Mouse (Mus musculus): ENCODE data around the gene Usp13. TPM values are rescaled to one million over a fixed set of nuclear protein-coding genes. Genes with fewer than 3 reads are reported as not detected.
A peak's percentile ranks its signal among the peaks of the same experiment; 100 is the strongest.

Usp13 gene
- polyA plus RNA-seq, 1 experiment from 2014 or later, result 4.6 TPM

DNA sequence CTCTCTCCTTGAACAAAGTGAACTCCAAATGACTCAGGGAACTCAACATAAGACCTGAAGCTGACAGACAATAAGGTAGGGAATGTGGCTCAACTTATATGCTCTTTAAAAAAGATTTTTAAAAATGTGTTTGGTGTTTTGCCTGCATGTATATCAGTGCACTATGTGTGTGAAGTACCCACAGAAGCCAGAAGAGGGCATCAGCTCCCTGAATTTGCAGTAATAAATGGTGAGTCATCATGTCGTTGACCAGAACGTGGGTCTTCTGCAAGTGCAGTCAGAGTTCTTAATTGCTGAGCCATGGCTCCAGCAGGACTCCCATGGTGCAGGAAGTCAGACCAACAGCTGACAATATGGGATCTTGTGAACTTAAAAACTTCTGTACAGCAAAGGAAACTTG, 148.2 kb downstream of the Usp13 start:
- no peaks in the 10 kb centered on the region for H3K27me3 ChIP-seq (replicated peaks; ENCODE audit: control insufficient read depth, insufficient read depth, low read length)
- 5% methylated on average over 2 of the region's 2 CpGs for WGBS
- no peak overlapping the region for H3K4me3 ChIP-seq (ENCODE audit: low read depth, low read length)
- H3K9me3 ChIP-seq (ENCODE audit: control insufficient read depth, low read length), result no peaks in the 10 kb centered on the region
- DNase-seq (ENCODE audit: low spot score), result peak; percentile 55
- no peak overlapping the region for H3K4me2 ChIP-seq (ENCODE audit: low read length)
- H3K36me3 ChIP-seq (ENCODE audit: control insufficient read depth, insufficient read depth, low read length), result no peaks in the 10 kb centered on the region
- no peak for ATAC-seq (replicated peaks; ENCODE audit: low FRiP score, low TSS enrichment, low read depth)
- no peak overlapping the region for H3K9ac ChIP-seq (ENCODE audit: low read length)
- H3K4me1 ChIP-seq (replicated peaks; ENCODE audit: control insufficient read depth, insufficient read depth, low read length), result no peaks in the 10 kb centered on the region
- no peak overlapping the region for H3K27ac ChIP-seq (ENCODE audit: low read depth)

DNA sequence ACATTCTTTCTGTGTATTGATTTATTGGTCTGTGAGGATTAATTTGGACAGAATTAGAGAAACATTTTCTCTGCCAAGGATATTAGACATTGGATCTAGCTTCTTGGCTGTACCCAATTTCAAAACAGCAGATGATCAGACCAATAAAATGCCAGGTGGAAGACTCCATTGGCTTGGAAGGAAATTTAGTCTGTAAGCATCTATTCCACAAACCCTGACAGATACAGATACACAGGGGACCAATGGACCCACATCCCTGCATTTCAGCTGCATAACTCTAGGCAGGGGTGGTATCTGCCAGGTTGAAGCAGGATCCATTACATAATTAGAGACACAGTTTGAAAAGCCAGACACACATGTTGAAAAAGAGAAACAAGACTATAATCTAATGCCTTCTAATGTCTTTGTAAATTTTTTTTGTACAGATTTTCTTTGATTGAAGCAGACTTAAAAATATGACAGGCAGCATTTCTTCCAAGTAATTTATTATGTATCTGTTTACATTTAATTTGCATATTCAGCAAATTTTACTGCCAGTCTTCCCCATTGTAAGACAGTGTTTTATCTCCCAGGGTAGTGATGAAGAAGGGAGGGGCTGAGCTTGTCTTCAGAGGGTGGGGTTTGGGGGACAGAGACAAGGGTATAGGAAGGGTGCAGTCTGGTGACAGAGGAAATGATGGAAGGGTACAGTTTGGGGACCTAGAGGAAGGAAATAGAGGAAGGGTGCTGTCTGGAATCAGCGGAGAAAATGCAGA, 151.5 kb downstream of the Usp13 start:
- Histone ChIP-seq H3K36me3 (ENCODE audit: control insufficient read depth, insufficient read depth, low read length) (no peaks in the 10 kb centered on the region), H3K4me2 (ENCODE audit: low read length) (no peak overlapping the region), H3K9me3 (ENCODE audit: control insufficient read depth, low read length) (no peaks in the 10 kb centered on the region), H3K9ac (ENCODE audit: low read length) (no peak overlapping the region), H3K4me1 (replicated peaks; ENCODE audit: control insufficient read depth, insufficient read depth, low read length) (no peaks in the 10 kb centered on the region), H3K4me3 (ENCODE audit: low read depth, low read length) (no peak overlapping the region), H3K27ac (ENCODE audit: low read depth) (no peak overlapping the region), H3K27me3 (replicated peaks; ENCODE audit: control insufficient read depth, insufficient read depth, low read length) (no peaks in the 10 kb centered on the region)
- 71% methylated on average over 1 of the region's 1 CpGs for WGBS
- ATAC-seq (replicated peaks; ENCODE audit: low FRiP score, low TSS enrichment, low read depth), result no peak
- DNase-seq (ENCODE audit: low spot score), result no peak

DNA sequence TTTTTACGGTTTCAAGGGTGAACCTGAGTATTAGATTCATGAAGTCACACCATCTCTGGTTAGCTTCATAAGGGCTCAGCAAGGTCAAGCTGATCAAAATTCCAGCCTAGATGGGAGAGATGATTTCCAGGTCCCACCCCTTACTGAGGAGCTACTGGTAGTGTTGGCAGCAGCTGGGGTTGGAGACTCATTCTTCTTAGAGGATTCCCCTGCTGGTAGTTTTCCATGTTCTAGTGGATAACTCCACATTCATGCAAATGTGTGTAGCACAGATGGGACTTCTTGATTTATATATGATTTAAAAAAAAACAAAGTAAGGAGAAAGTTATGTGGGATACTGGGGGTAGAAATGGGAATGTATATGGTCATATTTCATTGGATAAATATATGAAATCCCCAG, 152.9 kb downstream of the Usp13 start:
- Histone ChIP-seq H3K9me3 (ENCODE audit: control insufficient read depth, low read length) (no peaks in the 10 kb centered on the region), H3K27ac (ENCODE audit: low read depth) (no peak overlapping the region), H3K9ac (ENCODE audit: low read length) (no peak overlapping the region), H3K27me3 (replicated peaks; ENCODE audit: control insufficient read depth, insufficient read depth, low read length) (no peaks in the 10 kb centered on the region), H3K36me3 (ENCODE audit: control insufficient read depth, insufficient read depth, low read length) (no peaks in the 10 kb centered on the region), H3K4me1 (replicated peaks; ENCODE audit: control insufficient read depth, insufficient read depth, low read length) (no peaks in the 10 kb centered on the region), H3K4me3 (ENCODE audit: low read depth, low read length) (no peak overlapping the region), H3K4me2 (ENCODE audit: low read length) (no peak overlapping the region)
- no peak for ATAC-seq (replicated peaks; ENCODE audit: low FRiP score, low TSS enrichment, low read depth)
- 74% methylated on average over 1 of the region's 1 CpGs for WGBS
- no peak for DNase-seq (ENCODE audit: low spot score)

DNA sequence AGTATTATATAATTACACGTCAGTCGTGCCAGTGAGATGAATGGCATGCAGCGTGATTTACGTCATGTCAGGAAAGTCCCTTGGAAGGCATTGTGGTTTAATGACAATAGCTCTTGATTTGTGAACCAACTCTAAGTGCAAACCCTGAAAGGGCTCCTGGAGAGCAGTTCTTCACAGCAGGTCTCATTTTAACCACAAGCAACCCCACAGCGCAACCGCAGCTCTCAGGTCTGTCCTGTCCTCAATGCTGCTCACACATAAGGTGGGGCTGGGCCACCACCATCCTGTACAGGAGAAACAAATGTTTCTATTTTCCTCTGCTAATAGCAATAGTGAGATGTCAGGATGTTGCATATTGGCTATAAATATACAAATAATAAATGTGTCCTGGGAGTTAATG, 161.9 kb downstream of the Usp13 start:
- Histone ChIP-seq H3K4me1 (replicated peaks; ENCODE audit: control insufficient read depth, insufficient read depth, low read length) (no peaks in the 10 kb centered on the region), H3K27ac (ENCODE audit: low read depth) (no peak overlapping the region), H3K36me3 (ENCODE audit: control insufficient read depth, insufficient read depth, low read length) (no peaks in the 10 kb centered on the region), H3K9me3 (ENCODE audit: control insufficient read depth, low read length) (no peaks in the 10 kb centered on the region), H3K4me3 (ENCODE audit: low read depth, low read length) (no peak overlapping the region), H3K27me3 (replicated peaks; ENCODE audit: control insufficient read depth, insufficient read depth, low read length) (no peaks in the 10 kb centered on the region), H3K4me2 (ENCODE audit: low read length) (no peak overlapping the region), H3K9ac (ENCODE audit: low read length) (no peak overlapping the region)
- ATAC-seq (replicated peaks; ENCODE audit: low FRiP score, low TSS enrichment, low read depth) (no peak), DNase-seq (ENCODE audit: low spot score) (no peak)
- 65% methylated on average over 6 of the region's 6 CpGs for WGBS

DNA sequence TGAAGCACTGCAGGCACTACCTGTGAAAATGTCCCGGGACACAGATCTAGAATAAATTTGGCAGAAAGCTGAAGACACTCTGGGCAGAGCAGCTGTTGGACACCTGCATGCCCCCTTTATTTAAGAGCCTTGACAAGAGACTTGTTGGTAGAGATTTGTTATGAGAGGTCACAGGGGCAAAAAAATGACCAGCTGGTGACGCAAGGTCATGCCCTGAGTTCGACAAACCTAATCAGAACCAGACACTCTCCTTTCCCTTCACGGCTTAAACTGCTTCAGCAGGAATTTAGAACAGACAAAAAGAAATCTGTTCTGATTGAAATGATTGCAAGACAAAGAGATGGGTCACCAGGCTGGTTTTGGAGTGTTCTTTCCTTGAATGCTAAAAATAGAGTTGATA, 162.6 kb downstream of the Usp13 start:
- Histone ChIP-seq H3K27ac (ENCODE audit: low read depth) (no peak overlapping the region), H3K4me1 (replicated peaks; ENCODE audit: control insufficient read depth, insufficient read depth, low read length) (no peaks in the 10 kb centered on the region), H3K4me2 (ENCODE audit: low read length) (no peak overlapping the region), H3K4me3 (ENCODE audit: low read depth, low read length) (no peak overlapping the region), H3K36me3 (ENCODE audit: control insufficient read depth, insufficient read depth, low read length) (no peaks in the 10 kb centered on the region), H3K9ac (ENCODE audit: low read length) (no peak overlapping the region), H3K9me3 (ENCODE audit: control insufficient read depth, low read length) (no peaks in the 10 kb centered on the region), H3K27me3 (replicated peaks; ENCODE audit: control insufficient read depth, insufficient read depth, low read length) (no peaks in the 10 kb centered on the region)
- ATAC-seq (replicated peaks; ENCODE audit: low FRiP score, low TSS enrichment, low read depth), result no peak
- 53% methylated on average over 4 of the region's 4 CpGs for WGBS
- no peak for DNase-seq (ENCODE audit: low spot score)

DNA sequence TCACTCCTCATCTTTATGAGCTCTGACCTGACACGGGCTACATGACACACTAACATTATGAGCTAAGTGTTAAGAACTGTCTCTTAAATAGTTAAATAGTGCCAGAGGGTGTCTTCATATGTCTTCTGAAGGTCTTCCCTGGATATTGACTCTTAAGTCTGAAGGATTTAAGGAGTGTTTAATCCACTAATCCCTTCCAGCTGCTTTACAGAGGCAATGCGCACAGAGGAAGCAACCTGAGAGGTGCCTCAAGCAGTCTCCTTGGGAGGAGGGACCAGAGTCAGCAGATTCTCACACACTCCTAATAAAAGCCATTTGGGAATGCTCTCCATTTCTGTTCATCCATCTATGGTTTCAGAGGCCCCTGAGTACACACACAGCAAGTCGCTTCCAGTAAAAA, 167.8 kb downstream of the Usp13 start:
- WGBS, result 54% methylated on average over 3 of the region's 3 CpGs
- H3K4me2 ChIP-seq (ENCODE audit: low read length), result no peak overlapping the region
- H3K36me3 ChIP-seq (ENCODE audit: control insufficient read depth, insufficient read depth, low read length), result no peaks in the 10 kb centered on the region
- ATAC-seq (replicated peaks; ENCODE audit: low FRiP score, low TSS enrichment, low read depth) (no peak), DNase-seq (ENCODE audit: low spot score) (no peak)
- no peak overlapping the region for H3K4me3 ChIP-seq (ENCODE audit: low read depth, low read length)
- H3K4me1 ChIP-seq (replicated peaks; ENCODE audit: control insufficient read depth, insufficient read depth, low read length), result no peaks in the 10 kb centered on the region
- H3K9ac ChIP-seq (ENCODE audit: low read length), result no peak overlapping the region
- H3K27me3 ChIP-seq (replicated peaks; ENCODE audit: control insufficient read depth, insufficient read depth, low read length), result no peaks in the 10 kb centered on the region
- H3K27ac ChIP-seq (ENCODE audit: low read depth), result no peak overlapping the region
- H3K9me3 ChIP-seq (ENCODE audit: control insufficient read depth, low read length), result no peaks in the 10 kb centered on the region

Other genes starting within 250 kb of the Usp13 start
- 53.0 and 64.2 TPM in 2 replicates for gene Gnb4, start 201.0 kb upstream of the Usp13 start, polyA plus RNA-seq (2014; fragmentation: Nextera tagmentation; extraction: Ambion mirVana)
- gene Actl6a, start 111.2 kb upstream of the Usp13 start, polyA plus RNA-seq (2014; fragmentation: Nextera tagmentation; extraction: Ambion mirVana), result 159 and 182 TPM in 2 replicates
- gene Ndufb5, start 80.6 kb upstream of the Usp13 start, polyA plus RNA-seq (2014; fragmentation: Nextera tagmentation; extraction: Ambion mirVana), result 348 and 364 TPM in 2 replicates
- 38.0 and 40.4 TPM in 2 replicates for gene Mrpl47, start 79.9 kb upstream of the Usp13 start, polyA plus RNA-seq (2014; fragmentation: Nextera tagmentation; extraction: Ambion mirVana)